Mouse (Mus musculus) ES-E14 (cell line): ENCODE measurements at regions not wholly inside any gene's neighbourhood (a gene's known extent, or its start where the extent isn't known, plus 50 kb on each side); places are given as distances from the start of the nearest gene placed in this dataset.

Experiments
- DNase-seq: peaks from one replicate; pipeline ENCODE4 v3.0.0-alpha.2; 2013; ENCODE audit warnings: low read depth, low spot score
- H3K27ac ChIP-seq: 2 replicates; pipeline ENCODE4 v1.5.1; 2012; ENCODE audit warnings: low read depth, mild to moderate bottlenecking, low read length, moderate library complexity, mixed read lengths; ENCODE audit not compliant: poor library complexity, insufficient read depth, severe bottlenecking
- H3K36me3 ChIP-seq: 2 replicates; pipeline ENCODE4 v1.6.1; 2012; ENCODE audit warnings: mild to moderate bottlenecking, low read length, moderate library complexity, mixed read lengths; ENCODE audit not compliant: control insufficient read depth, poor library complexity, insufficient read depth, severe bottlenecking
- H3K4me1 ChIP-seq, 2 experiments: fragments of 150-350 bp in 1 of 2; sonication (generic) in 1 of 2; 2 replicates each; pipeline ENCODE4 v1.6.1; 2012; ENCODE audit warnings: low read length in 2 of 2, mild to moderate bottlenecking in 1 of 2, mixed read lengths in 1 of 2; ENCODE audit not compliant: control insufficient read depth in 2 of 2, insufficient read depth in 2 of 2, poor library complexity in 1 of 2
- H3K4me3 ChIP-seq, 2 experiments: fragments of 150-350 bp in 1 of 2; sonication (generic) in 1 of 2; 2 replicates each; pipeline ENCODE4 v1.5.1; 2012; ENCODE audit warnings: low read length in 2 of 2, low read depth in 1 of 2, mild to moderate bottlenecking in 1 of 2, mixed read lengths in 1 of 2; ENCODE audit not compliant: insufficient read depth in 1 of 2, poor library complexity in 1 of 2, severe bottlenecking in 1 of 2
- H3K9ac ChIP-seq: 2 replicates; pipeline ENCODE4 v1.6.1; 2012; ENCODE audit warnings: low read depth, mild to moderate bottlenecking, low read length, mixed read lengths; ENCODE audit not compliant: poor library complexity, insufficient read depth, severe bottlenecking
- H3K9me3 ChIP-seq: fragments of 150-350 bp; sonication (generic); 2 replicates; pipeline ENCODE4 v1.6.1; 2012; ENCODE audit warnings: low read depth, mild to moderate bottlenecking, low read length; ENCODE audit not compliant: control insufficient read depth, insufficient read depth
- CHD2 ChIP-seq: IDR thresholded peaks from 2 replicates; pipeline ENCODE4 v1.6.1; 2014; ENCODE audit warnings: mild to moderate bottlenecking, low read depth, low read length, inconsistent platforms
- HCFC1 ChIP-seq: IDR thresholded peaks from 2 replicates; pipeline ENCODE4 v1.6.1; 2012; ENCODE audit warnings: low read length, inconsistent platforms, borderline replicate concordance; ENCODE audit not compliant: insufficient read depth
- MAFK ChIP-seq: IDR thresholded peaks from 2 replicates; pipeline ENCODE4 v1.6.1; 2014; ENCODE audit warnings: mild to moderate bottlenecking, low read depth, low read length, inconsistent platforms; ENCODE audit not compliant: insufficient read depth
- ZC3H11A ChIP-seq: IDR thresholded peaks from 2 replicates; pipeline ENCODE4 v1.6.1; 2012; ENCODE audit warnings: low read depth, mild to moderate bottlenecking, inconsistent platforms, low read length, borderline replicate concordance
- ZNF384 ChIP-seq: IDR thresholded peaks from 2 replicates; pipeline ENCODE4 v1.6.1; 2012; ENCODE audit warnings: low read depth, low read length, inconsistent platforms
- in situ Hi-C, 2 experiments: fragments of 600-800 bp; cut with MboI; formaldehyde crosslinking; loops; one replicate each; pipeline ENCODE4 v1.15.1; 2025; ENCODE audit warnings: low sequenced_read_pairs in 2 of 2, inconsistent platforms in 1 of 2; ENCODE audit not compliant: unreplicated experiment in 2 of 2

GRCm38 (mm10) chr5:126724329-126724728 lies 517.3 kb upstream of the Tmem132c start:
- Histone ChIP-seq H3K36me3 (no peaks in the 10 kb centered on the region), H3K9ac (no peak overlapping the region), H3K27ac (no peak overlapping the region), H3K9me3 (no peaks in the 10 kb centered on the region), H3K4me3 (no peak overlapping the region), H3K4me1 (no peaks in the 10 kb centered on the region; a peak in 1 of 4 replicates)
- no peak for TF ChIP-seq MAFK
- no peak for TF ChIP-seq CHD2
- no peak for TF ChIP-seq HCFC1
- no peak for TF ChIP-seq ZC3H11A
- TF ChIP-seq ZNF384: no peak
- in situ Hi-C loops: no loop called here
- no peak for DNase-seq

GRCm38 (mm10) chr5:126733470-126733869 lies 508.1 kb upstream of the Tmem132c start:
- no peaks in the 10 kb centered on the region for H3K36me3 ChIP-seq
- H3K4me3 ChIP-seq: no peak overlapping the region
- peak overlapping the region; percentile 42; the same call in 1 of the 2 replicates for H3K9ac ChIP-seq

DNA sequence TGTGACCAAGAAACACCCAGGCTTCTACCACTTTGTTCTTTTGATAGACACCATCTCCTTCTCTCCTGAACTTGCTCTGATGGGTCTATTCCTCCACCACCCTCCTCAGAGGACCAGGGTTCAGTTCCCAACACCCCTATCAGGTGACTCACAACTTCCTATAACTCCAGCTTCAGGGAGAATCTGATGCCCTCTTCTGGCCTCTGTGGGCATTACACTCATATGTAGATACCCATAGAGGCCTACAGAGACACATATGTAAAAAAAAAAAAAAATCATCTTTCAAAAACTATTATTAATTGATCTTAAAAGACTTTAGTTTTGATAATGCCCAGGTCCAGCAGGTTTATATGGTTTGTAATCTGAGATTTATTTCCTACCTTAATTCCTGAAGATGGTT lies 505.9 kb upstream of the Tmem132c start:
- Histone ChIP-seq H3K9ac (no peak overlapping the region), H3K4me3 (no peak overlapping the region), H3K36me3 (no peaks in the 10 kb centered on the region), H3K27ac (no peak overlapping the region), H3K9me3 (no peaks in the 10 kb centered on the region), H3K4me1 (peaks cover 0 to 2% of the 10 kb centered on the region in 2 experiments; a peak in 1 of 4 replicates)
- in situ Hi-C loops: loop anchor here in 1 of 2 experiments (10.0 kb wide), 1 partner anchor 121 kb away; no protein-coding TSS in a partner anchor
- no peak for DNase-seq
- no peak for TF ChIP-seq MAFK
- TF ChIP-seq HCFC1: no peak
- TF ChIP-seq ZNF384: no peak
- TF ChIP-seq ZC3H11A: no peak
- no peak for TF ChIP-seq CHD2

More at GRCm38 (mm10) chr5:126733470-126733869, 508.1 kb upstream of the Tmem132c start:
- TF ChIP-seq CHD2 (no peak), ZC3H11A (0 out of 2 replicates have a peak, but pooled peaks have one; percentile 23)
- H3K27ac ChIP-seq: no peak overlapping the region
- in situ Hi-C loops: loop anchor here in 1 of 2 experiments (10.0 kb wide), 1 partner anchor 119 kb away; no protein-coding TSS in a partner anchor
- peaks cover 0 to 2% of the 10 kb centered on the region in 2 experiments; a peak in 1 of 4 replicates for H3K4me1 ChIP-seq
- H3K9me3 ChIP-seq: no peaks in the 10 kb centered on the region
- peak; percentile 54 for DNase-seq

DNA sequence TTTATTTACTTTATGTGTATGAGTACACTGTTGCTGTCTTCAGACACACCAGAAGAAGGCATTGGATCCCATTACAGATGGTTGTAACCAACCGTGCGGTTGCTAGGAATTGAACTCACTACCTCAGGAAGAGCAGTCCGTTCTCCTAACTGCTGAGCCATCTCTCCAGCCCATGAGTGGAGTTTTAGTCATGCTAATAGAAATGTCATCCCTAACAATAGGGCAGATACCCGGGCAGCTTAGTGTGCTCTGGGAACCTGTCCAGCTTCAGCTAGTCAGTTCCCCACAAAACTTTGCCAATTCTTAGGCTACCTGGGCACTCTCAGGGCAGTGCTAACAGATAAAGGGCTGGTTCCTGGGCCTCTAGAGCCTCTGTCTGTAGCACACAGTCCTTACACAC lies 503.9 kb upstream of the Tmem132c start:
- in situ Hi-C loops: loop anchor here in 1 of 2 experiments (10.0 kb wide), 1 partner anchor 123 kb away; no protein-coding TSS in a partner anchor
- Histone ChIP-seq H3K4me3 (no peak overlapping the region), H3K9me3 (no peaks in the 10 kb centered on the region), H3K4me1 (peaks cover 0 to 2% of the 10 kb centered on the region in 2 experiments; a peak in 1 of 4 replicates), H3K36me3 (no peaks in the 10 kb centered on the region), H3K27ac (no peak overlapping the region), H3K9ac (no peak overlapping the region)
- peak; percentile 30 for DNase-seq
- TF ChIP-seq HCFC1 (no peak), ZC3H11A (no peak), ZNF384 (no peak), MAFK (no peak)

GRCm38 (mm10) chr5:126740861-126741410 lies 500.7 kb upstream of the Tmem132c start:
- no peaks in the 10 kb centered on the region for H3K36me3 ChIP-seq
- no peak overlapping the region for H3K4me3 ChIP-seq
- H3K4me1 ChIP-seq: no peaks in the 10 kb centered on the region
- H3K9ac ChIP-seq: no peak overlapping the region
- in situ Hi-C loops: no loop called here
- H3K9me3 ChIP-seq: no peaks in the 10 kb centered on the region
- H3K27ac ChIP-seq: no peak overlapping the region
- DNase-seq: no peak
- TF ChIP-seq ZNF384 (no peak), HCFC1 (no peak), CHD2 (no peak), ZC3H11A (no peak), MAFK (no peak)
